Mouse (Mus musculus): ENCODE results near the gene Ucma. TPM values are rescaled to one million over a fixed set of nuclear protein-coding genes. Genes with fewer than 3 reads are reported as not detected.

The Ucma gene
- total RNA-seq, 2 experiments from 2014 or later: 0.36 to 0.37 TPM

Other genes starting within 250 kb of the Ucma start
- 10 to 100 TPM; 30.1 to 35.1 TPM for gene Sephs1, start 94.6 kb upstream of the Ucma start, total RNA-seq (2021)
- gene Phyh, start 57.1 kb upstream of the Ucma start, total RNA-seq (2021): 100 to 1,000 TPM; 417 to 432 TPM
- gene Mcm10, start 36.7 kb downstream of the Ucma start, total RNA-seq (2021): 1 to 10 TPM; 3.5 to 3.9 TPM
- gene Optn, start 87.9 kb downstream of the Ucma start, total RNA-seq (2021): 10 to 100 TPM; 42.1 to 42.2 TPM
- gene Ccdc3, start 161.7 kb downstream of the Ucma start, total RNA-seq (2021): 1 to 10 TPM; 8.2 to 8.6 TPM